Mouse (Mus musculus): ENCODE results near the gene Avp.

DNA sequence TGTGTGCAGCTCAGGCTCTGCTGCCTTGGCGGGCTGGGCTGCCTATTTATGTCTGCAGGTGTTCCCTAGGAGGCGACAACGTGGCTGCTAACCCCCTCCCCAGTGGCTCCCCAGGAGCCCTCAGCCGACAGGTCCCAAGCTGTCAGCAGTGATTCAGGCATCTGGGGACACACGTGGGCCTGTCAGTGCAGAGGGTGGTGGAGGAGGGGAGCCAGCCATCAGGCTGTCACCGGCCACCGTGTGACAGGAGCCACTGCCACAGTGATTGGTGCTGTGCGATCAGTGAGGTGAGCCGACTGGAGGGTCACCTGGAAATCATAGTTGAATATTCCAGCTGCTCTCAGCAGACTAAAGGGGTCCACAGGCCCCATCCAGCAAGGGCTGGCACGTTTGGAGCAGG, at the start of gene Avp:
- no peak for TF ChIP-seq CTCF (IDR thresholded peaks at IDR 0.05; ENCODE audit: low read depth, low read length)
- no peak for TF ChIP-seq TAL1 (conservative IDR thresholded peaks at IDR 0.05; ENCODE audit: low read depth, low read length)
- TF ChIP-seq GATA1 (IDR thresholded peaks at IDR 0.05; ENCODE audit: borderline replicate concordance, low read length), result no peak
